Mouse (Mus musculus) megakaryocyte, embryonic 14.5 days (primary cell): ENCODE results near the gene Acan.

Source experiments
- FLI1 ChIP-seq: IDR thresholded peaks from 2 replicates; pipeline ENCODE4 v1.6.1; 2012; ENCODE audit warnings: low read length, inconsistent platforms, mixed read lengths
- GATA1 ChIP-seq: IDR thresholded peaks from 3 replicates; pipeline ENCODE4 v1.6.1; 2012; ENCODE audit warnings: mixed read lengths, low read length, inconsistent platforms, borderline replicate concordance

DNA sequence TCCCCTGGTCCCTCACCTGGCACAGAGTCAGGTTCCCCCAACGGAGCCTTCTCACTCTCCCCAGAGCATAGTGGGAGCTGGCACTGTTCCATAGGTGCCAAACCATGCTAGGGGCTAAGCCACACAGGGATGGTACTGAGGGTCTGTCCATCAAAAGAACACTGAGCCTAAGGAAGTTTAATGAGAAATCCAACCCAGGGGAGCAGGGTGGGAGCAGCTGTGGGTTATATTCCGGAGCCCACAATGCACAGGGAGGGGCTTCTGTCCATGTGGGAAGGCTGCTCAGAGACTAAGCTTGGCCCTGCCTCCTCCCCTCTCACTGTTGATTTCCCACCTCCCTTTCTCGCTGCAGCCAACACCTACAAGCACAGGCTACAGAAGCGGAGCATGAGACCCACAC, 60.6 kb downstream of the Acan start:
- TF ChIP-seq GATA1 (no peak), FLI1 (no peak)
